Mouse (Mus musculus): ENCODE measurements around the gene Mrps7.

- TF ChIP-seq CTCF (IDR thresholded peaks at IDR 0.05 in 2 of 3, conservative IDR thresholded peaks at IDR 0.05 in 1 of 3; ENCODE audit: control insufficient read depth in 1 of 3, insufficient read depth in 1 of 3, low read depth in 2 of 3, low read length in 3 of 3, poor library complexity in 1 of 3, severe bottlenecking in 1 of 3), result no peak
- no peak for TF ChIP-seq MAX (IDR thresholded peaks at IDR 0.05; ENCODE audit: low read length)
- no peak for TF ChIP-seq TAL1 (IDR thresholded peaks at IDR 0.05; ENCODE audit: low read length)
- TF ChIP-seq POLR2A (IDR thresholded peaks at IDR 0.05; ENCODE audit: control insufficient read depth in 1 of 2, insufficient read depth in 1 of 2, low read depth in 1 of 2, low read length in 2 of 2, poor library complexity in 1 of 2), result no peak
- no peak for TF ChIP-seq SMC3 (IDR thresholded peaks at IDR 0.05; ENCODE audit: low read depth, low read length)
- TF ChIP-seq CHD2 (IDR thresholded peaks at IDR 0.05; ENCODE audit: low read length), result no peak
- no peak for TF ChIP-seq MAFK (IDR thresholded peaks at IDR 0.05; ENCODE audit: borderline replicate concordance, low read depth, low read length)
- TF ChIP-seq SIN3A (IDR thresholded peaks at IDR 0.05; ENCODE audit: low read length), result no peak
- TF ChIP-seq EP300 (IDR thresholded peaks at IDR 0.05; ENCODE audit: low read depth in 1 of 2, low read length in 2 of 2), result no peak
- no peak for TF ChIP-seq CHD1 (IDR thresholded peaks at IDR 0.05; ENCODE audit: low read depth, low read length)
Observed at GRCm38 (mm10) chr11:115654128-115654527, 50.4 kb downstream of the Mrps7 start.

Measured in MEL (cell line).